Mouse (Mus musculus): Measurements from ENCODE around the gene Efhd1. TPM values are rescaled to one million over a fixed set of nuclear protein-coding genes. Genes with fewer than 3 reads are reported as not detected.

Gene Efhd1
- polyA plus RNA-seq, 1 experiment: 483 TPM

DNA sequence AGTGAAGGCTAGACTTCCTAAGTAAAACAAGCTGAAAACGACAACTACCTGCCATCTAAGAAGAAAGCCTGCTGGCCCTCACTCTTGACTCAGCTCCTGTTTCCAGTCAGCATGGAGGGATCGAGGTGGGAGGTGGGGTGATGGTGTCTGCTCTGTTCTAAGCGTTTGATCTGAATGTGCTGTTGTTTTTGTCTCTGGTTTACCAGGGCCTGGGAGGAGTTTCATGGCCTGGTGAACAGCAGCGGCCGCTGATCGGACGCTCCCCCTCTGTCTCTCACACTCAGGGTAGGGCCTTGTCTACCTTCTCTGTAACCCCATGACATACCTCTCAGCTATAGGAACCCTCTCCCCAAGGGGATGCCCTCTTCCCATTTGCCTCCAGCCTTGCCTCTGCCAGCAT, 32.0 kb upstream of the Efhd1 start:
- TF ChIP-seq POLR2A (IDR thresholded peaks at IDR 0.05; ENCODE audit: control insufficient read depth, low read depth, low read length) (no peak), CTCF (IDR thresholded peaks at IDR 0.05; ENCODE audit: control insufficient read depth, insufficient read depth, insufficient replicate concordance, low read depth, low read length) (no peak)
- H3K27ac ChIP-seq (ENCODE audit: control insufficient read depth, insufficient read depth, low read depth, low read length): no peak overlapping the region
- no peaks in the 10 kb centered on the region for H3K27me3 ChIP-seq (ENCODE audit: control insufficient read depth, insufficient read depth, low read length)
- H3K4me3 ChIP-seq (ENCODE audit: control insufficient read depth, low read depth, low read length): no peak overlapping the region
- peaks cover 2% of the 10 kb centered on the region for H3K36me3 ChIP-seq (ENCODE audit: control insufficient read depth, insufficient read depth, low read length)
- no peaks in the 10 kb centered on the region for H3K4me1 ChIP-seq (ENCODE audit: control insufficient read depth, insufficient read depth, low read length)

DNA sequence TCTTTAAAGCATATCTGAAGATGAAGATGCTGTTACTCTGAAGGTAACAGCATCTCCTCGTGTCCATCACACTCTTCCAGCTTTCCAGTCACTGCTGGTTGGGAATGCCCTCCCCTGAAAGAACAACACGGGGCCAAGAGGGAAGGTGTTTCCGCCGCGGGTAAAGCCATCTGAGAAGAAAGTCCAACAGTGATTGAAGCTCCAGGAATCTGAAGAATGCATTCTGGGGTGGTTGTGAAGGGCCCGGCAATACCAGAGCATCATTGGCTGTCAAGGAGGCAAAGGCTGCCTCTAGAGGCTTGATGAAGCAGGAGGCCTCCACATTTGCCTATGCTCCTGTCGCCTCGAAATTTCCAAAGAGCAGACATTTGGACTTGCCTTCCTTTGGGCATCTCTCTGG, 25.1 kb upstream of the Efhd1 start:
- Histone ChIP-seq H3K36me3 (ENCODE audit: control insufficient read depth, insufficient read depth, low read length) (no peaks in the 10 kb centered on the region; the same call in 1 of the 2 replicates), H3K4me1 (ENCODE audit: control insufficient read depth, insufficient read depth, low read length) (no peaks in the 10 kb centered on the region), H3K4me3 (ENCODE audit: control insufficient read depth, low read depth, low read length) (no peak overlapping the region), H3K27ac (ENCODE audit: control insufficient read depth, insufficient read depth, low read depth, low read length) (no peak overlapping the region), H3K27me3 (ENCODE audit: control insufficient read depth, insufficient read depth, low read length) (no peaks in the 10 kb centered on the region)
- TF ChIP-seq CTCF (IDR thresholded peaks at IDR 0.05; ENCODE audit: control insufficient read depth, insufficient read depth, insufficient replicate concordance, low read depth, low read length): no peak
- no peak for TF ChIP-seq POLR2A (IDR thresholded peaks at IDR 0.05; ENCODE audit: control insufficient read depth, low read depth, low read length)

- no peaks in the 10 kb centered on the region for H3K27me3 ChIP-seq (ENCODE audit: control insufficient read depth, insufficient read depth, low read length)
- TF ChIP-seq CTCF (IDR thresholded peaks at IDR 0.05; ENCODE audit: control insufficient read depth, insufficient read depth, insufficient replicate concordance, low read depth, low read length) (no peak), POLR2A (IDR thresholded peaks at IDR 0.05; ENCODE audit: control insufficient read depth, low read depth, low read length) (no peak)
- no peak overlapping the region for H3K27ac ChIP-seq (ENCODE audit: control insufficient read depth, insufficient read depth, low read depth, low read length)
- H3K4me1 ChIP-seq (ENCODE audit: control insufficient read depth, insufficient read depth, low read length): no peaks in the 10 kb centered on the region
- no peaks in the 10 kb centered on the region for H3K36me3 ChIP-seq (ENCODE audit: control insufficient read depth, insufficient read depth, low read length)
- H3K4me3 ChIP-seq (ENCODE audit: control insufficient read depth, low read depth, low read length): no peak overlapping the region
Observed at GRCm38 (mm10) chr1:87243021-87243420, 21.1 kb upstream of the Efhd1 start.

DNA sequence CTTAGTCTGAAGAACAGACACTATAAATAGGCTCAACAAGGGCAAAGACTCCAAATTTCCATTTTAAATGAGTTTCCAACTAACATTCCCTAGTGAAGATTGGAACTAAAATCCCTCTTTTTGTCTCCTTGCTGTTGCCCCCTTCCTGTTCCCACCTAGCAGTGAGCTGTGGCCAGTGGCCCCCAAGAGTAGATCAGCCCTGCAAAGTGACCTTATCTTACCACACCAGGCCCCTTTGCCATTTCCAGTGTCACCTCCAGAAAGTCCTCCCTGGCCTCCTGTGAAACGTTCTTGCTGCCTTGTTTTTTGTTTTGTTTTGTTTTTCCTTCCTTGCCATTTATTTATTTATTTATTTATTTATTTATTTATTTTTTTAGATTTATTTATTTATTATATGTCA, 18.7 kb upstream of the Efhd1 start:
- no peaks in the 10 kb centered on the region for H3K36me3 ChIP-seq (ENCODE audit: control insufficient read depth, insufficient read depth, low read length)
- no peak overlapping the region for H3K27ac ChIP-seq (ENCODE audit: control insufficient read depth, insufficient read depth, low read depth, low read length)
- H3K4me3 ChIP-seq (ENCODE audit: control insufficient read depth, low read depth, low read length): no peak overlapping the region
- TF ChIP-seq POLR2A (IDR thresholded peaks at IDR 0.05; ENCODE audit: control insufficient read depth, low read depth, low read length): no peak
- no peak for TF ChIP-seq CTCF (IDR thresholded peaks at IDR 0.05; ENCODE audit: control insufficient read depth, insufficient read depth, insufficient replicate concordance, low read depth, low read length)
- H3K4me1 ChIP-seq (ENCODE audit: control insufficient read depth, insufficient read depth, low read length): no peaks in the 10 kb centered on the region
- no peaks in the 10 kb centered on the region for H3K27me3 ChIP-seq (ENCODE audit: control insufficient read depth, insufficient read depth, low read length)

DNA sequence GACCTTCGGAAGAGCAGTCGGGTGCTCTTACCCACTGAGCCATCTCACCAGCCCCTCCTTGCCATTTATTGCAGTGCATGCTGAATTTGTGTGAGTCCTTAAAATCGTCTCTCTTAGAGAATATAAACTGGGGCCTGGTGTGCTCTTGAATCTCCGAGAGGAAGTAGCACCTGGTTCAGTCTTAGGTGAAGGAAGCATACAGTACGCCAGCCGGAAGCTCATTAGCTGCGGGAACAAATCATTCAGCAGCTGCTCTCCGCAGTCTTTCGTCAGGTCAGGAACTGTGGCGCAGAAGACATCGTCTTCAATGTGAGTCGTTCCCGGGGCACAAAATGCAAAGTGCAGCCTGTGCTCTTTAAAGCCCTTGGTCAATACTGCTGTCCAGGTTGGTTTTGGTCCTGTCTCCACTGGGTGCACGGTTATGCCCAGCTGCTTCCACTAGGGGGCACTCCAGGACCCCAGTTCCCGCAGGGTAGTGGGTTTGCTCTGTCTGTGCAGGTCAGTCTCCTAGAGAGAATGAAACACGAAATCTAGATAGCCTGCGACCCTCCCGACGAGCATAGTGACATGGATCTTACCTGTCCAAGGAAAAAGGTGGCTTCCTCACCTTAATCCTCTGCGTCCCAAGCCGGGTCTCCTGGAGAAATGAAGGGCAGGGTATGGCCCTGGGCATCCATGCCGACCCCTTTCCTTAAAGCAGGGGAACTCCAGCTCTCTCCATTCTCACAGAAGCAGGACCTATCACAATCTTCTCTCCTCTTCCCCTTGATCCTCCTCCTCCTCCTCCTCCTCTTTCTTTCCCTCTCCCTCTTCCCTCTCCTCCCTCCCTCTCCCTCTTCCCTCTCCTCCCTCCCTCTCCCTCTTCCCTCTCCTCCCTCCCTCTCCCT, 18.0 kb upstream of the Efhd1 start:
- TF ChIP-seq CTCF (IDR thresholded peaks at IDR 0.05; ENCODE audit: control insufficient read depth, insufficient read depth, insufficient replicate concordance, low read depth, low read length) (peak; percentile 95), POLR2A (IDR thresholded peaks at IDR 0.05; ENCODE audit: control insufficient read depth, low read depth, low read length) (no peak)
- Histone ChIP-seq H3K4me3 (ENCODE audit: control insufficient read depth, low read depth, low read length) (peak overlapping the region; percentile 39), H3K27me3 (ENCODE audit: control insufficient read depth, insufficient read depth, low read length) (no peaks in the 10 kb centered on the region), H3K27ac (ENCODE audit: control insufficient read depth, insufficient read depth, low read depth, low read length) (no peak overlapping the region), H3K4me1 (ENCODE audit: control insufficient read depth, insufficient read depth, low read length) (no peaks in the 10 kb centered on the region), H3K36me3 (ENCODE audit: control insufficient read depth, insufficient read depth, low read length) (no peaks in the 10 kb centered on the region)

GRCm38 (mm10) chr1:87252040-87252609, 12.0 kb upstream of the Efhd1 start:
- no peaks in the 10 kb centered on the region for H3K36me3 ChIP-seq (ENCODE audit: control insufficient read depth, insufficient read depth, low read length)
- H3K27ac ChIP-seq (ENCODE audit: control insufficient read depth, insufficient read depth, low read depth, low read length): no peak overlapping the region
- no peaks in the 10 kb centered on the region for H3K27me3 ChIP-seq (ENCODE audit: control insufficient read depth, insufficient read depth, low read length)
- H3K4me3 ChIP-seq (ENCODE audit: control insufficient read depth, low read depth, low read length): no peak overlapping the region
- TF ChIP-seq POLR2A (IDR thresholded peaks at IDR 0.05; ENCODE audit: control insufficient read depth, low read depth, low read length) (no peak), CTCF (IDR thresholded peaks at IDR 0.05; ENCODE audit: control insufficient read depth, insufficient read depth, insufficient replicate concordance, low read depth, low read length) (no peak)
- H3K4me1 ChIP-seq (ENCODE audit: control insufficient read depth, insufficient read depth, low read length): no peaks in the 10 kb centered on the region

- Histone ChIP-seq H3K27me3 (ENCODE audit: control insufficient read depth, insufficient read depth, low read length) (no peaks in the 10 kb centered on the region), H3K27ac (ENCODE audit: control insufficient read depth, insufficient read depth, low read depth, low read length) (no peak overlapping the region), H3K4me1 (ENCODE audit: control insufficient read depth, insufficient read depth, low read length) (peaks cover 5% of the 10 kb centered on the region), H3K36me3 (ENCODE audit: control insufficient read depth, insufficient read depth, low read length) (no peaks in the 10 kb centered on the region), H3K4me3 (ENCODE audit: control insufficient read depth, low read depth, low read length) (no peak overlapping the region)
- TF ChIP-seq CTCF (IDR thresholded peaks at IDR 0.05; ENCODE audit: control insufficient read depth, insufficient read depth, insufficient replicate concordance, low read depth, low read length) (no peak), POLR2A (IDR thresholded peaks at IDR 0.05; ENCODE audit: control insufficient read depth, low read depth, low read length) (no peak)
Observed at GRCm38 (mm10) chr1:87255173-87255572, 9.0 kb upstream of the Efhd1 start.

All from testis, adult 2 months (tissue).